ENCODE assay signal across 8 mouse cellular contexts in genomic region chr9:20726134-20726858, GRCm38 (mm10). TPM values are rescaled to one million over a fixed set of nuclear protein-coding genes. Genes with fewer than 3 reads are reported as not detected.
DNase-seq lines count a peak whose midpoint lies in the region; ATAC-seq and TF ChIP-seq lines count a peak whose summit lies in the region.

No protein-coding gene starts in this region.

- DNase-seq in heart, postnatal 0 days (ENCODE audit: low spot score) = no peak
- no peak for DNase-seq in heart, postnatal 14 days
- no peak for DNase-seq in limb, embryonic 14.5 days (ENCODE audit: low spot score)
- DNase-seq in stomach, postnatal 0 days (ENCODE audit: low spot score) = no peak
- no peak for DNase-seq in urinary bladder, adult 18-20 months (ENCODE audit: low spot score in 2 of 2)

- 3% methylated on average over 42 of the region's 42 CpGs for WGBS in heart, postnatal 0 days
- WGBS in embryonic facial prominence, embryonic 13.5 days = 2% methylated on average over 42 of the region's 42 CpGs
- WGBS in limb, embryonic 14.5 days = 2% methylated on average over 39 of the region's 42 CpGs
- 4% methylated on average over 42 of the region's 42 CpGs for WGBS in stomach, postnatal 0 days

- H3K4me2 ChIP-seq in heart, postnatal 0 days (ENCODE audit: low read depth, low read length) = peak overlapping the region; percentile 77
- peak overlapping the region; percentile 98 for H3K4me2 ChIP-seq in embryonic facial prominence, embryonic 13.5 days
- peak overlapping the region; percentile 98 for H3K4me2 ChIP-seq in limb, embryonic 14.5 days (replicated peaks; ENCODE audit: low read depth, low read length, severe bottlenecking)
- H3K4me2 ChIP-seq in stomach, postnatal 0 days (replicated peaks; ENCODE audit: low read depth) = peak overlapping the region; percentile 91

- peaks cover 9% of the 10 kb centered on the region; the same call in 1 of the 2 replicates for H3K4me1 ChIP-seq in heart, postnatal 0 days (ENCODE audit: control insufficient read depth, insufficient read depth)
- peaks cover 27% of the 10 kb centered on the region for H3K4me1 ChIP-seq in embryonic facial prominence, embryonic 13.5 days
- H3K4me1 ChIP-seq in limb, embryonic 14.5 days (ENCODE audit: control insufficient read depth, insufficient read depth, low read length) = peaks cover 9% of the 10 kb centered on the region; the same call in 1 of the 2 replicates
- H3K4me1 ChIP-seq in stomach, postnatal 0 days (replicated peaks; ENCODE audit: control insufficient read depth, insufficient read depth) = 0 out of 2 replicates have a peak, but pooled peaks cover 9% of the 10 kb centered on the region

- H3K27me3 ChIP-seq in heart, postnatal 0 days (ENCODE audit: control insufficient read depth, insufficient read depth, low read length) = peaks cover 63% of the 10 kb centered on the region
- H3K27me3 ChIP-seq in embryonic facial prominence, embryonic 13.5 days = peaks cover 72% of the 10 kb centered on the region
- H3K27me3 ChIP-seq in limb, embryonic 14.5 days (ENCODE audit: control insufficient read depth, insufficient read depth, low read length) = peaks cover 50% of the 10 kb centered on the region
- H3K27me3 ChIP-seq in stomach, postnatal 0 days (ENCODE audit: control insufficient read depth, insufficient read depth, low read length) = peaks cover 3% of the 10 kb centered on the region; the same call in 1 of the 2 replicates

- no peaks in the 10 kb centered on the region for H3K9me3 ChIP-seq in heart, postnatal 0 days (replicated peaks; ENCODE audit: control insufficient read depth, low read length)
- H3K9me3 ChIP-seq in embryonic facial prominence, embryonic 13.5 days = no peaks in the 10 kb centered on the region
- H3K9me3 ChIP-seq in limb, embryonic 14.5 days (ENCODE audit: control insufficient read depth, low read length) = no peaks in the 10 kb centered on the region
- H3K9me3 ChIP-seq in stomach, postnatal 0 days (ENCODE audit: control insufficient read depth, low read length) = no peaks in the 10 kb centered on the region

- ATAC-seq in heart, postnatal 0 days (ENCODE audit: insufficient read depth, low read depth) = no peak
- ATAC-seq in CD4-positive, CD25-positive, alpha-beta regulatory T cell, adult 4 months = peak; percentile 34
- ATAC-seq in embryonic facial prominence, embryonic 13.5 days (ENCODE audit: insufficient number of reproducible peaks, insufficient read depth, low FRiP score, low TSS enrichment, low read depth) = no peak
- no peak for ATAC-seq in limb, embryonic 14.5 days (ENCODE audit: low FRiP score, low read depth)
- ATAC-seq in stomach, postnatal 0 days (ENCODE audit: low FRiP score, low TSS enrichment) = 0 out of 2 replicates have a peak, but pooled peaks have one; percentile 14
- no peak for ATAC-seq in cerebellum, adult (ENCODE audit: insufficient number of reproducible peaks, low FRiP score, low TSS enrichment)

- TF ChIP-seq CTCF in heart, postnatal 0 days (IDR thresholded peaks at IDR 0.05; ENCODE audit: low read depth) = no peak
- TF ChIP-seq CTCF in stomach, postnatal 0 days (IDR thresholded peaks at IDR 0.05; ENCODE audit: low read depth) = no peak

- peak overlapping the region; percentile 53 for H3K4me3 ChIP-seq in heart, postnatal 0 days (ENCODE audit: low read depth, low read length)
- peak overlapping the region; percentile 54 for H3K4me3 ChIP-seq in embryonic facial prominence, embryonic 13.5 days
- peak overlapping the region; percentile 49 for H3K4me3 ChIP-seq in limb, embryonic 14.5 days (replicated peaks; ENCODE audit: low read length)
- peak overlapping the region; percentile 49 for H3K4me3 ChIP-seq in stomach, postnatal 0 days (ENCODE audit: low read depth, low read length)

- no peak for TF ChIP-seq EP300 in heart, postnatal 0 days (IDR thresholded peaks at IDR 0.05; ENCODE audit: low read depth)
- TF ChIP-seq EP300 in stomach, postnatal 0 days (optimal IDR thresholded peaks at IDR 0.05) = no peak

- H3K27ac ChIP-seq in heart, postnatal 0 days (ENCODE audit: low read depth) = no peak overlapping the region
- no peak overlapping the region for H3K27ac ChIP-seq in embryonic facial prominence, embryonic 13.5 days
- H3K27ac ChIP-seq in limb, embryonic 14.5 days (replicated peaks; ENCODE audit: low read depth, low read length) = no peak overlapping the region
- no peak overlapping the region for H3K27ac ChIP-seq in stomach, postnatal 0 days (replicated peaks)

- TF ChIP-seq POLR2A in limb, embryonic 14.5 days (IDR thresholded peaks at IDR 0.05; ENCODE audit: borderline replicate concordance, extremely low read depth, insufficient read depth, insufficient read length) = no peak

- no peaks in the 10 kb centered on the region for H3K36me3 ChIP-seq in heart, postnatal 0 days (replicated peaks; ENCODE audit: control insufficient read depth, insufficient read depth, low read length)
- H3K36me3 ChIP-seq in embryonic facial prominence, embryonic 13.5 days = no peaks in the 10 kb centered on the region
- no peaks in the 10 kb centered on the region for H3K36me3 ChIP-seq in limb, embryonic 14.5 days (ENCODE audit: control insufficient read depth, insufficient read depth, low read length)
- H3K36me3 ChIP-seq in stomach, postnatal 0 days (ENCODE audit: control insufficient read depth, insufficient read depth, low read length) = no peaks in the 10 kb centered on the region

- intact Hi-C loops in heart, postnatal 14 days (cut with DNase I) = loop anchor here (10.0 kb wide), 1 partner anchor 261 kb away; the partner anchor contains the start of gene Zfp26

- 0 out of 2 replicates have a peak overlapping the region, but pooled peaks have one; percentile 4 for H3K9ac ChIP-seq in heart, postnatal 0 days (replicated peaks; ENCODE audit: low read depth, low read length)
- H3K9ac ChIP-seq in embryonic facial prominence, embryonic 13.5 days = peak overlapping the region; percentile 65
- H3K9ac ChIP-seq in limb, embryonic 14.5 days (ENCODE audit: low read depth, low read length, severe bottlenecking) = peak overlapping the region; percentile 48; the same call in 1 of the 2 replicates
- peak overlapping the region; percentile 35; the same call in 1 of the 2 replicates for H3K9ac ChIP-seq in stomach, postnatal 0 days (ENCODE audit: low read length)

RNA-seq across cellular contexts. Expression of gene Olfm2, which starts 19.9 kb away (rescaled TPM):
- 3.1 TPM in 1 of 2 replicates, not detected in the other for total RNA-seq in heart, postnatal 0 days (2014; rRNA removed; ENCODE audit: low replicate concordance)
- polyA plus RNA-seq in heart, postnatal 0 days (2015; fragmentation: Nextera tagmentation; extraction: Ambion mirVana) = 0.20 and 0.34 TPM in 2 replicates
- under 1 TPM; 0.29 to 0.41 TPM for total RNA-seq in heart, postnatal 14 days (2021)
- polyA plus RNA-seq in CD4-positive, CD25-positive, alpha-beta regulatory T cell, adult 4 months (2017; shearing (Covaris generic)) = under 1 TPM in 1 of 2 experiments, not detected in 1; 0.44 TPM
- 15.9 and 16.3 TPM in 2 replicates for polyA plus RNA-seq in embryonic facial prominence, embryonic 13.5 days (2015; fragmentation: Nextera tagmentation; extraction: Ambion mirVana)
- 6.9 and 8.8 TPM in 2 replicates for polyA plus RNA-seq in limb, embryonic 14.5 days (2012; rRNA removed)
- 4.8 and 6.5 TPM in 2 replicates for polyA plus RNA-seq in limb, embryonic 14.5 days (2014; fragmentation: Nextera tagmentation; extraction: Ambion mirVana)
- 2.3 and 2.5 TPM in 2 replicates for polyA plus RNA-seq in stomach, postnatal 0 days (2015; fragmentation: Nextera tagmentation; extraction: Ambion mirVana)

Comparison
In these comparisons a context has a peak if more than half of its experiments do, and no peak if none do; other contexts are left out.
1. ATAC-seq: peak in CD4-positive, CD25-positive, alpha-beta regulatory T cell, adult 4 months (single experiment) and stomach, postnatal 0 days (single experiment); none in heart, postnatal 0 days (single experiment), embryonic facial prominence, embryonic 13.5 days (single experiment), limb, embryonic 14.5 days (single experiment) and cerebellum, adult (single experiment).
2. H3K9ac ChIP-seq: peak in every context shown above with its lines; median percentile 65 in embryonic facial prominence, embryonic 13.5 days; 48 in limb, embryonic 14.5 days; 35 in stomach, postnatal 0 days; 4 in heart, postnatal 0 days.
3. Peak in every context shown above with its lines, with median percentiles within 50 percentile points of each other: H3K4me2 ChIP-seq and H3K4me3 ChIP-seq.